Mouse (Mus musculus): ENCODE data around the gene Wnt2b.

Wnt2b gene

DNA sequence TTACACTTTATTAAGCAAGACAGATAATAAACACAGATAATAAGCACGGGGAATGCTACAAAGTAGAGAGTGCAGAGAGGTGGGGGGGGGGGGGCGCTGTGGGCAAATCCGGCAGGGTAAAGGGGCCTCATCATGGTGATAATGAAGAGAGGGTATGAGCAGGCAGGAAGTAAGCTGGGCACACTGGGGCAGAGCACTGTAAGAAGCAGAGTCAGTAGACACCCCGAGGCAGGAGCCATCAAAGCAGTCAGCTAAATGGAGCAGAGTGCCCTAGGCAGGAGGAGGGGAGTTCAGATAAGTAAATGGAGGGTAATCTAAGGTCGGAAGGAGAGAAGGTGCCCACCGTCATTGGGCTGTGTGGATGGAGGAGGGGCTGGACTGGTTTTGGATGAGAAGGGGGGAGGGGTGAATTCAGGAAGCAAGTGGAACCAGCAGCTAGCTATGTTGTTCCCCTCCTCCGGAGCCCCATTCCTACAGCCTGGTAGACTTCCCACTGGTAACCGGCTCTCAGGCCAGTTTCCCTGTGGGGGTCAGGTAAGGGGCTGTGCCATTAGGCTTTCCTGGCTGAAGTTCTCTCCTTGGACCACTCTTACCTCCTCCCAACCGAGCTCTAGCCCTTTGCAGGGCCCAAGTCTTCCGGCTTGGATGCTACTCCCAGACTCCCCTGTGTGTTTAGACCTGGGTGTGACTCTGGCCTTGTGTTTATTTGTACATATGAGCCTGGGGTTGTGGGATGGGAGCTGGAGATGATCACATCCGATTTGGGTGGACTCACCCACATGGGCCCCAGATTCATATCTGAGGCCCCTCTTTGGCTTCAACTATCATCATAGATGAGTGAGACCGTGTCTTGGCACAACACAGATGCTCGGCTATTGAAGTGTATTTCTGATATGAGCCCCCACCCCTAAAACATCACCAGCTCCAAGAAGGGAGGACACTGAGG is 1.9 kb upstream of the Wnt2b start:
- peak; percentile 40 for DNase-seq

DNA sequence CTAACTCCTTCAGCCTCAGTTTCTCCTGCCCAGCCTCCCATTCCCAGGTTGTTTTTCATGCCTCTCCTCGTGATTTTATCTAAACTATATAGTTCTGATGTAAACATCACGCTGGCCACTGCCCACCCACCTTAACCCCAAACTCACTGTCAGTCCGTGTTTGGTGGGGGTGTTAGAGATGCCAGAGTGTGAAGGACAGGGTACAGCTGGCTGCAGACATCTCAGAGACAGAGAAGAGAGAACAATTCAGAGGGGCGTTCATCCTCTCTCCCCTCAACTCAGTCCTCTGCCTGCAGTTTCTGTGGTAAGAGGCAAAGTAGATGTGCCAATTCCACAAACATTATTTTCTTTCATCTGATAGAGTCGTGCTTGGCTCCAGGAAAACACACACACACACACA is 1.1 kb upstream of the Wnt2b start:
- DNase-seq, result no peak

DNA sequence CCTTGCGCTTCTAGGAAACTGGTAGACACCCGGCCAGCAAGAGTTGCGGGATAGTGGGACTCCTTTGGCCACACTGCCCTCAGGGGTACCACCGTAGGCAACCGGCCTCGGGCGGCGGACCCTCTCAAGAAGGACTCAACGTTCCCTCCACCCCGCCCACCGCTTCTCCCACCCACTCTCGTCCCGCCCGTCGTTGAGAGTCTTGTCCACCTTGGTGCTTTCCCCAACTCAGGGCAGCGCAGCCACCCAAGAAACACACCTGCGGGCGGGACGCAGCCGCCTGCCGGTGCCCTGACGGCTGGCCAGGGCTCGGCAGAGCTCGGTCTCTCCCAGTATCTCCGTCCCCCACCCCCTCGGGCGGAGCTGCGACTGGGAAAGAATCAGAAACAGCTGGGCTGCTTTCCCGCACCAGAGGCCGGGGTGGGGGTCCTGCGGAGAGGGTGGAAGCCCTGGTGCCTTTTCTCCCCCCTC is 455 bp upstream of the Wnt2b start:
- no peak for DNase-seq

- DNase-seq, result no peak
These were observed 1.4 kb downstream of the Wnt2b start for GRCm38 (mm10) chr3:104960026-104961000.

GRCm38 (mm10) chr3:104956131-104956581 is 5.6 kb downstream of the Wnt2b start:
- DNase-seq, result no peak

- no peak for DNase-seq
These were observed 7.2 kb downstream of the Wnt2b start for GRCm38 (mm10) chr3:104954551-104954950.

DNA sequence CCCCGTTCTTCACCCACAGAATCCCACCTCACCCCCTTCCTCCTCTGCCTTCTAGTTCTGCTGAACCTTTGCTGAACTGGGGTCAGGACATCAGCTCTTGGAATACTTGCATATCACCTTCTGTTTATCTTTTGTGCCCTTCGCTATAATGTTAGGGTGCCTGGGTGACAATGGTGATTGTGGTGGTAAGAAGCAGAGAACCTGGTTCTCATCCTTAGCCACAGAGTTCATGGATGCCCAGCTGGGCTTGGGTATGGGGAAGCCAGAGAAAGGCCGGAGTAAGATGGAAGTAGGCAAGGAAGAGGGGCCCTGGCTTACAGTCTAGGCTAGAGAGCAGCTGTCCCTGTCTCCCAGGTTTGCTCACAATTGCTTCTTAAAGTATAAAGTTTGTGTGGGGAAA is 7.6 kb downstream of the Wnt2b start:
- no peak for DNase-seq

DNA sequence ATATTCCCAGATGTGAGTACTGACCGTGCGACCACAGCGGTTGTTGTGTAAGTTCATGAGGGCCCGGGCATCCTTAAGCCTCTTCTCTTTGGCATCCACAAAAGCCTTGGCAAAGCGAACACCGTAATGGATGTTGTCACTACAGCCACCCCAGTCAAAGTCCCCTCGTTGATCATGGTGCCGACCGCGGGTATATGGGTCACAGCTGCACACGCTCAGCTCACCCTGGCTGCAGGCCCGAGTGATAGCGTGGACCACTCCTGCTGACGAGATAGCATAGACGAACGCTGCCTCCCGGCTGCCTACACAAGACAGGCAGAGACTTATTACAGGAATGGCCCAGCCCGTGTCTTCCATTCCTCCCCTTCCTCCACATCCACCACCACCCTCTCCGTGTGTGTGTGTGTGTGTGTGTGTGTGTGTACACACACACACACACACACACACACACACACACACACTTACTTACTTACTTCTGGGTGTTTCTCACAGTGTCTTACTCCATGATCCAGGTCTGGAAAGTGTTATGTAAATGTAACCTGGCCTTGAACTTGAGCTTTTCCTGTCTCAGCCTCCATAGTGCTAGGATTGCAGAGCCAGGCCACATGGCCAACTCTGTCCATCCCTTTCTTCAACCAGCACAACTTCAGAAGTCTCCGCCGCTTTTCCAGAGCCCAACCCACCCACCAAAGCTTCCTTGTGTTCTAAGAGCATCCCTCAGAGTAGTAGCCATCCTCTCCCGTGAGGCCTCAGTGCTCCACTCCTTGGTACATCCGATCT is 8.6 kb downstream of the Wnt2b start:
- no peak for DNase-seq

DNA sequence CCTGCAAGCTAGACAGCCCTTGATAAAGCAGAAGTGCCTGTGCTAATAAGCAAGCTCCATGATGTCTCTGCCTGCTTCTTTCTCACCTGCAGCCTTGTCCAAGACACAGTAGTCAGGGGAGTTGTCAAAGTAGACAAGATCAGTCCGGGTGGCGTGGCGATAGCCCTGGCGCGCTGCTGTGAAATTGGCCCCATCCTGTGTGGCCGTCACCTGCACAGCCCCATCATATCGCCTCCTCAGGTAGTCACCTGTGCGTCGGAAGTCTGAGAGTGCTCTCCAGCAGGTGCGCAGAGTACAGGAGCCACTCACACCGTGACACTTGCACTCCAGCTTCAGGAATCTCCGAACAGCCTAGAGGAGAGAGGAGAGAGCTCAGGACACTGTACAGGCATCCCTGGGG is 10.8 kb downstream of the Wnt2b start:
- DNase-seq, result no peak

DNA sequence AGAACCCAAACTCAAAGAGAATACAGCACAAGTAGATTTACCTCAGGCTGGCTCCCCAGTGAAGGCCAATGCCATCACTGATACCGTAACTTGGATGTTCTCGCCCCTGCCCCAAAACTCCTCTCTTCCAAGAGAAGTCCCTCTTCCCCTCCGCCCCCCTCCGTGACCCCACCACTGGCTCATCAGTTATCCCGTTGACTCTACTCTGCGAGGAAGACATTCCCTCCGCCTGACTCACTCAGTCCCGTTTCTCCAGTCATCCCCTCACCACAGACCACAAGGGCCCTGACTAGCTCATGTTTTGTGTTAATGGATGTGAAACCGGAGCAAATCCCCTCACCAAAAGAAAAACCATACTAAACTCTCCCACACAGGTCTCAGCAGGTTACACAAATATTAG is 16.8 kb downstream of the Wnt2b start:
- DNase-seq, result no peak

DNA sequence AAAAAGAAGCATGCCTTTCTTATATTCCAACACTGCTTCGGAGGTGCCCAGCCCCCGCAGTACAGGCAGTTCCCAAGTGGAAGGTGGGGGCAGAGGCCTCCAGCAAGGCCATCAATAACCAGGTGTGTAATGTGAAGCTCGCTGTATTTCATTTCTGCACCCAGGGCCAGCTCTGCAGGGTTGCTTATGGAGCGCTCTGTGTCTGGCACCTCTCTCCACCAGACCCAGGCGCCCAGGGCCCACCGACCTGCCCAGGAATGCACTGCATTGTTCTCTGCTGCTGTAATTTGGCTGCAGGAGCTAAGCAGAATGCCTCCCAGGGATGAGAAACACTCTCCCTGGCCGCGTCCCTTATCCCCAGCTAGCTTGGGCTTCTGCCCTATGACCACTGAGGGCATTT is 18.4 kb downstream of the Wnt2b start:
- no peak for DNase-seq

DNA sequence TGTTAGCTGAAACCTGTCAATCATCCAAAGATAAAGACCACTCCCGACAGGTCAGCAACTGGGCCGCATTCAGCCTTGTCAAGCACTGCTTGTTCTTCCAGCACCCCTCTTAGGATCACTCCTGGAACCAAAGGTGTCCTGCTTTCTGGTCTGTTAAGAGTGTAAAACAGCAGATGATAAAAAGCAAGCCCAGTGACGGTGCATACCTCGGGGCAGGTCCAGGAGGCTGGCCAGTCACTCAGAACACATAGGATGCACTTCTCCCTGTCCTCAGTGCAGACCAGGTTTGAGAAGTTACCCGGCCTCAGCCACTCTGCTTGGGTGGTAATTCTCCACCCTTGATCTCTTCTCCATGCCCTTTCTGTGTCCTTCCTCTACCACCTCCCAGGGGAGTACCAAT is 19.0 kb downstream of the Wnt2b start:
- DNase-seq, result no peak

DNA sequence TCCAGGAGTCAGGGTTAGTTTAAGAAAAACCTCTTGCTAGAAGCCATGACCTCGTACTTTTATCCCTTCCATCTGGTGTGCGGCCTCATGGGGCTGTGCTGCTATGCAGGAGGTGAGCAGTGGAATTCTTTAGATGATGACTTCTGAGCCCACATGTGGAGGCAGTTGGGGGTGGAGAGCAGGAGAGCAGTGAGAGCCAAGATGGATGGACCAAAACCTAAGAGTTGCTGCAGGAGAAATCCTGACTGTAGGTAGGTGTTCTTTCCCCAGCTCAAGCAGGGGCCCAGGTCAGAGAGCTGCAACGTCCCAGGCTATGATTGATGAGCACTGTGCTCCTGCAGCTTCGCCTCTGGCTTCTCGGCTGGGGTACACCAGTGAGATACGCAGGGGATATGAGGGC is 21.0 kb downstream of the Wnt2b start:
- DNase-seq, result no peak

GRCm38 (mm10) chr3:104938327-104938726 is 23.4 kb downstream of the Wnt2b start:
- DNase-seq, result no peak

DNA sequence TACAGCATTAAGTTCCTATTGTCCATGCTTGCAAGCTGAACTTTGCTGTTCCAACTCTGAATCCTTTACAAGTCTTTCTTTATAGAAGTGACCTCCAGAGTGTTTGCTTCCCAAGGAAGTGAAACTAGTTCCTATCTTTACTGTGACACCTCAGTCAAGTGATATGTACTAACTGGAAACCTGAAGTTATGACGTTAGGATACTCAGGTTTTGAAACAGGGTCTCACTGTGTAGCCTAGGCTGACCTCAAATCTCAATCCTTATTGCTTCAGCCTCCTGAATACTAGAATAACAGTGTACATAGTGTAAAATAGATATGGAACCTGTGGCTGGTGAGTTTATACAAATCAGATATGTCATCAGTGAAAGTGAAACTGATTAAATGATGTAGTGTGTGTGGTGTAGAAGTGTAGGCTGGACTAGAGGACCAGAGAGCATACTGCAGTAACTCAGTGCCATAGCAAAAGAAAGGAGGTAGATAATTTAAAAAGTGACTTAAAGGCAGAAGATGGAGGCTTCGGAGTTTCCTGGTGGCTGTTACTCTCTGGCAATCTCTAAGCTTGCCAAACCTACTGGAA is 23.9 kb downstream of the Wnt2b start:
- no peak for DNase-seq

DNA sequence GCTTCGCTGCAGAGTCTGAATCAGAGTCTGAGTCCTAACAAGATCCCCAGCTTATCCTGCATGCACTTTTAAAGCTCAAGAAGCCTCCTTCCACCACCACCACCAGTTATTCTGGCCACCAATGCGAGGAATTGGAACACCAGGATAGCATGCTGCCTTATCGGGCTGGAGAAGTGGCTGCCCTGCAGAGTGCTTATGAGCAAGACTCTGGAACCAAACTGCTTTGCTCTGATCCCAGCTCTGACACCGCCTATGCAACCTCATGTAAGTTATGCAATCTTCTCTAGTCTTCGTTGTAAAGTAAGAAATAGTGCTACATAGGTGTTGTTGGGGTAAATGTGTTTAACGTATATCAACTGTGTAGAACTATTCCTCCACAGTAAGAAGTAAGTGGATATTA is 32.3 kb downstream of the Wnt2b start:
- no peak for DNase-seq

DNA sequence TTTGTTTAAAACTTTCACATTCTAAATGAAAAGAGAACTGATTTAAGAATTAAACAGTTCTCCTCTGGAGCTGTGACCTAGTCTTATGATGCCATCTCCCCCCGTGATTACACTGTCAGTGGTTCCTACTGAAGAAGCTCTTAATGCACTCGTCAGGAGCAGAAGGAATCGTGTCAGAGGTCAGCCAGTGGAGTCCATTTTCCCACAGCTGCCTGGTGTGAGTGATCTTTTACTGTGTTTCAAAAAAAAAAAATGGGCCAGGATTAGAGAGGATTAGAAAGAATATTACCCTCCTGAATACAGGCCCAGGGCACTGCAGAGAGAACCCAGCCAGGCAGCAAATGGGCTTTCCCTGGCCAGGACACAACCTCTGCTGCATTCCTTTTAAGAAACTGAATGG is 46.7 kb downstream of the Wnt2b start:
- no peak for DNase-seq

GRCm38 (mm10) chr3:104909195-104909594 is 52.5 kb downstream of the Wnt2b start:
- DNase-seq, result no peak

DNA sequence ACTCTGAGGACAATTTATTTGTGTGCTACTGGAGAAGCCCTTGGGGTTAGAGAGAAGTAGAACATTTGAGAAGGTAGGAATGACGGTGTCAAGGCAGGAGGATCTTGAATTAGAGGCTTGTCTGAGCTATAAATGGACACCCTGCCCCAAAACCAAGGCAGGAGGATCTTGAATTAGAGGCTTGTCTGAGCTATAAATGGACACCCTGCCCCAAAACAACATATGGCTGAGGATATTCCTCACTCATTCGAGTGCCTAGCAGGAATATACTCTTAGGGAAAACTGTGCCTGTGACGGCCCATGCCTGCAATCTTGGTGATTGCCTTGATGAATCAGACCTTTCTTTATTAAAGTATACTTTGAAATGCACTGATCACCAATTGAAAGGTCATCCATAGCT is 55.7 kb downstream of the Wnt2b start:
- no peak for DNase-seq

GRCm38 (mm10) chr3:104905389-104905788 is 56.3 kb downstream of the Wnt2b start:
- DNase-seq, result no peak

GRCm38 (mm10) chr3:104901154-104901553 is 60.6 kb downstream of the Wnt2b start:
- DNase-seq, result no peak

- no peak for DNase-seq
These were observed 65.6 kb downstream of the Wnt2b start for GRCm38 (mm10) chr3:104896141-104896540.

Data from thymus, postnatal 25 days (tissue).